Mouse (Mus musculus) lung, adult 10 weeks (tissue): ENCODE measurements around the gene Cd302. TPM values are rescaled to one million over a fixed set of nuclear protein-coding genes. Genes with fewer than 3 reads are reported as not detected.

Experiments
- polyA plus RNA-seq: library from polyadenylated mRNA; stranded (reverse); fragments of 350-450 nt; fragmentation: Illumina TruSeq; extraction: RNeasy Lipid Tissue Mini Kit (QIAGEN cat#74804); gene quantifications from one replicate; pipeline ENCODE4 v1.2.3, GENCODE M21; 2014; ENCODE audit warnings: low read depth, low replicate concordance; ENCODE audit not compliant: insufficient read depth

Cd302 gene
- 63.1 TPM for polyA plus RNA-seq

GRCm38 (mm10) chr2:60284467-60284821, at the start of gene Cd302:
TSS of gene Cd302 (minus strand) at chr2:60284488.

GRCm38 (mm10) chr2:60209703-60210651, 74.3 kb downstream of the Cd302 start, which contains the start of the genes Baz2b and March7:
TSS of gene Baz2b (minus strand) at chr2:60209839.
TSS of gene March7 (plus strand) at chr2:60209887.

Other genes starting within 250 kb of the Cd302 start
- gene Baz2b, start 74.6 kb downstream of the Cd302 start, polyA plus RNA-seq, result 15.7 TPM
- gene March7, start 74.6 kb downstream of the Cd302 start, polyA plus RNA-seq, result 19.3 TPM
- gene Ly75, start 98.8 kb upstream of the Cd302 start, polyA plus RNA-seq, result 3.0 TPM